Mouse (Mus musculus): ENCODE data around the gene Ablim2.

Ablim2 gene

DNA sequence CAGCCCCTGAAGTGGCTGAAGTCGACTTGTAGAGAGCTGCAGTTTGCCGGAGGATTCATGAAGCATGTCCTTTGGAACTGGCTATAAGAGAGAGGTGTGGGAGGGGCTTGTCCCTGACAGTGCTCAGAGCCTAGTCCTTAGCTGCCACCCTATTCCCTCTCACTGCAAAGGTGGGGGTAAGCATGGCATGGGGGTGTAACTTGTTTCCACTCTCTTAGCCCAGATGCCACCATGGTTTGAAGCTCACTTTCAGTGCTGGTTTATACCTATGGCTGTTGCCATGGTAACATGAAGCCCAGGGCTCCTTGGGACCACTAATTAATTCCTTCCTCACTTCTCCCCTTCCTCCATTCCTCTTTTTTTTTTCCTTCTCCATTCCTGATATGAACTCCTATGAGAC is 57.4 kb downstream of the Ablim2 start:
- DNase-seq (ENCODE audit: low spot score), result no peak

DNA sequence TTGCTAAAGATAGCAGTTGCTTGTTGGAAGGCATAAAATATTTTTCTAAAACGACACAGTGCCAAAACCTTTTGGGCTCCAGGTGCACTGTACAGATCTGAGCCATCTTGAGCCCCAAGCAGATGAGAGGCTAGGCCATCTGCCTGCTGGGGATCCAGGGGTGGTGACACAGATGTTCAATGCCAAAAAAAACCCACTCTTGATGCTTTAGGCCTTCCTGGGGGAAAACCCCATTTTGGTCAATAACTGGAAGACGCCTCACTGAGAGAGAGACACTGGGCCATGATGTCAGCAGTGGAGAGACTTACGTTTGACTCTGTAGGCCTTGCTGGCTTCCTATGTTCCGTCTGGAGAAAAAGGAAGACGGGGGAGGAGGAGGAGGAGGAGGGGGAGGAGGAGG is 59.6 kb downstream of the Ablim2 start:
- no peak for DNase-seq (ENCODE audit: low spot score)

DNA sequence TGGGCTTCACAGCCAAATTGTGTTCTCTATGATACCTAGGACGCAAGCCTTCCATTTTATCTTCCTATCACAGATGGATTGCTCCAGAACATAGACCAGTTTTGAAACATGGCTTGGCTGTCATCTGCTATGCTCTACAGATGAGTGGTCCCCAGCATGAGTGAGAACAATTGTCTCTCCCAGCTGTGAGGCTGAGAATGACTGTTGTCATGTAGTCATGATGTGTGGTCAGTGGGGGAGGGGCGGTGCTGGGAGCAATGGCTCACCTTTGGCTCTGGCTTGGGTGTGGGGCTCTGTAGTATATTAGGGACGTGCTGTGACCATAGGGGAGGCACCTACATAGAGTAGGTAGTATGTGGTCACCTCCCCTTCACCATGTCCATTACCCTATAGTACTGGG is 60.2 kb downstream of the Ablim2 start:
- DNase-seq (ENCODE audit: low spot score), result no peak

DNA sequence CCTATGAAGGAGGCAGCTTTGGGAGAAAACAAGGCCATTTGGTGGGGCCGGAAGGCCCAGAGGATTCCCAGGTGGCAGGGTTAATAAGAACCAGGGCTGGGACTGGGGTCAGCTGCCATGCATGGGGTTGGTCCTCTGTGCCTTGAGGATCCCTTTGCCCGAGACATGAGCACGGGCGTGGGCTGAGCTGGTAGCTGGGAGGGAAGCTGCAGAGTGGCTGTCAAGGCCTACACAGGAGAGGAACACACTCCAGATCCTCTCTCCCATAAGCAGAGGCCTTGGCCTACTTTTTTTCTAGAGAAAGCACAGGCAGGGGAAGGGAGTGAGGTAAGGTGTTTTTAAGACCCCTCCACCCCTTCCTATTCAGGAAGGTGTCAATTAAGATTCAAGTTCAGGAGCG is 65.0 kb downstream of the Ablim2 start:
- DNase-seq (ENCODE audit: low spot score), result no peak

DNA sequence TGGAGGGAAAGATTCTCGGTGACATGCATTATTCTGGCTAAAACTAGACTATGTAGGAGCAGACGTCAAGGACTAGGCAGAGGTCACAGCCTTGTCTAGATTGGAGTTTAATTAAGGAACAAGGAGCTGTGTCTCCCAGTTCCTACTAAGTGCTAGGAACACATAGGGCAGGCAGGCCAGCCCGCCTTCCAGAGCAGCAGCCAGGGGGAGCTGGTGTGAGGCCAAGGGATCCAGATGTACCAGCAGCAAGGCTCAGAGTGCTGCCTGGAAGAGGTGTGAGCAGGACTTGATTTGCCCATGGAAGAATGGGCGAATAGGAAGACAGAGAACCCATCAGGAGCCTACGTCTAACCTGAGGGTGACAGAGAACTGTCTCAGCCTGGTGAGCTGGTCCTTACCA is 68.8 kb downstream of the Ablim2 start:
- no peak for DNase-seq (ENCODE audit: low spot score)

DNA sequence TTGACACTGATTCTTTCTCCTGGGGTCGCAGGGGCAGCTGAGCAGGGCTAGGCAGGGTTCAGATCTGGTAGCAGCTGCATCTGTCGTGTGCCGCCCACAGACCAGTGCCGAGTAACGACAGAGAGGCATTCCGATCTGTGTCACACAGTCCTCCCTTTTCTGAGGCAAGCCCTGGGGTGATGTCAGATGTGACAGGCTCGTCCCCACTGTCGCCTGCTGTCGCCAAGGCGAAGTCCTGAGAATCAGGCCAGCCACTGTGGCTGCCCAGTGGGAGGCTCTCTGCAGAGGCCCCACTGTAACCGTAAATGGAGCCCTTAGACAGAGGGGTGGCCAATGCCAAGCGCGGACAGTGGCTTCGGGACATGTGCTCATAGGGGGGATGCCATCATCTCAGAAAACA is 69.4 kb downstream of the Ablim2 start:
- DNase-seq (ENCODE audit: low spot score), result no peak

DNA sequence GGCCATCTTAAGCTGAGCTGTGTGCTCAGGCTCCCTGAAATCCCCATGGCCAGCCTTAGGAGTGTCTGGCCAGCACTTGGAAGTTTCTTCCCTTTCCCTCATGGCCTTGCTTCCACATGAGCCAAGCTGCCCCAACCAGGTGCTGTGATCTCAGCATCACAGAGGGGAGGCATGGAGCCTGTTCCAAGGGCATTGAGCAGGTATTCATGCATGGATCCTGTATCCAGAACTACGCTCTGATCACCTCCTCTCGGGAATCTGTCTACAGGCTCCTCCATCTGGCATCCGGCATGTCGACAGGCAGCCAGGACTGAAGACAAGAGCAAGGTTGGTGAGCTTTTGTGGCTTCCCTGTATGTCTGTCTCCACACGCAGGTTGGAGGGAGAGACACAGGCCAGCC is 70.2 kb downstream of the Ablim2 start:
- DNase-seq (ENCODE audit: low spot score), result no peak

DNA sequence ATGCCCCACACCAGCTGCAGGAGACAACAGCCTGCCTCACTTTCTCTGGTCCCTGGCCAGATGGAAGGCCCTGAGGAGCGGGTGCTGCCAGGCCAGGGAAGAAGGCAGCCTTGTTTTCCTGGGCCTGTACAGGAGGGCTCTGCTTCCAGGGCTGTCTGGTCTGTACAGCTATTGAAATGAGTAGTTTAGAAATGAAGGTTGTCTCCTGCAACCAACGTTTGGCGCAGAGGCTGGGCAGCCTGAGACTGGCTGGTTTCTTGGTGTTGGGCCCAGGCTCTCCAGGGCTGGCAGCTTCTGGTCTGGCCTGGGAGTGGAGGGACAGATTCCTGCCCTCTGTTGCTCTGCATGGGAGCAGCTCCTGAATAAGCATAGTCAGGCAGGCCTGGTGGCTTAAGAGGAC is 72.4 kb downstream of the Ablim2 start:
- DNase-seq (ENCODE audit: low spot score), result no peak

DNA sequence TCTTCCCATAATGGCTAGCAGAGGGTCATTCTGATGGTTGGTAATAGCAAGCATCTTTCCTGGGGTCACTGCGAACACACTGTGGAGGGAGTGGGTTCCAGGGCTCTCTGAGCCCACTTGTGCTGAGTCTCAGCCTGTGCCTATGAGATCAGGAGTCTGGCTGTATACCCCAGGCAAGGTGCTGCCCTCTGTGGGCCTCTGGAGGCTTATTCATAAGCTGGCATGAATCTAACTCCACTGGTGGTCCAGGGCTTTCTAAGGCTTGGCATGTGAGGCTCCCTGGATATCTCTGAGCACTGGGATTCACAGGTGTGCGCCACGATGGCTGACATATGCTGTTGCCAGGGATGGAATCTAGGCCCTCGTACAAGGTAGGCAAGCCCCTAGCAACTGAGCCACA is 76.2 kb downstream of the Ablim2 start:
- no peak for DNase-seq (ENCODE audit: low spot score)

DNA sequence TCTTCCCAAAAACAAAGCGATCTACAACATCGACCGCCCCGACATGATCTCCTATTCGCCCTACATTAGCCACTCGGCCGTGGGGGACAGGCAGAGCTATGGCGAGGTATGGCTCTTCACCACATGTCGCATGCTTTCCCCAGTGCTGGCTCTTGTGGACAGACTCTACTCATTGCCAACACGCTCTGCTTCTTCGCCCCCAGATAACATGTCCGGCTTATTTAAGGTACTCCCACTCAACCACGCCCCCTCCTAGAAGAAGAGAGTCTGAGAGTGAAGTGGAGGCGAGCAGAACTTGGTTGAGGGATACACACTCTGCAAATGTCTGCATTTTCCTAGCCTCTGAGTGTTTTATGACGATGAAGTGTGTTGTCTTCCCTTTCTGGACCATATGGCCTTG is 79.3 kb downstream of the Ablim2 start:
- DNase-seq (ENCODE audit: low spot score), result no peak

DNA sequence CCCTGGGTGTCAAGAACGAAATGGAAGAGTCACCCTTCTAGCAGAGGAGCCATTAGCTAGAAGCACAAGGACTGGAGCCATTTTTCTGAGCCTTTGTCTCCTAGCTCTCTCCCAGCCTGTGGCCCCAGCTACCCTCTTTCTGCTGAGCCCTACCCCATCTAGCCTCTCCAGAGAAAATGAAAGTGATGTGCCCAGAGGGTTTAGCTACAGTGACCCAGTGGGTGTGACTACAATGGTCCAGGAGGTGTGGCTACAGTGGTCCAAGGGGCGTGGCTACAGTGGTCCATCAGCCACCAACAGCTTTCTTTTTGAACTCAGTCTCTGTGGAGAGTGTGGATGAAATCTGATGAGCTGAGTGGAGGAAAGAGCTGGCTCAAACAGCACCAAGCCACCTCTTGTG is 81.6 kb downstream of the Ablim2 start:
- DNase-seq (ENCODE audit: low spot score), result no peak

DNA sequence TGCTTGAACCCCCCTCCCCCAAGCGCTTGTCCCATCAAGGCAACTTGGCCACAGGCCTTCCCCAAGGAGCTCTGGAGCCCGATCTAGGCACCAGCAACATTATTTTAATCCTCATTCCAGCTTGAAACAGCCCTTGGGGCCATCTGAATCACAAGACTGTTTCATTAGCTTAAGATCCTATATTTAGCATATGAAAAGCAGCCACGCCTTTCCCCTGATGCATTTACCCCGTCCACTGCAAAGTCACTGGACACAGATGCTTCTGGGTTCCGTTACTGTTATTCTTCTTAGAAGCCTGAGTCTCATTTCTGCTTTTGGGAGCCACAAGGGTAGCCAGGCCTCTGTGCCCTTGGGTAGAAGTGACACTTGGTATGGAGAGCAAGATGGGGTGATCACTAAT is 93.8 kb downstream of the Ablim2 start:
- DNase-seq (ENCODE audit: low spot score), result no peak

DNA sequence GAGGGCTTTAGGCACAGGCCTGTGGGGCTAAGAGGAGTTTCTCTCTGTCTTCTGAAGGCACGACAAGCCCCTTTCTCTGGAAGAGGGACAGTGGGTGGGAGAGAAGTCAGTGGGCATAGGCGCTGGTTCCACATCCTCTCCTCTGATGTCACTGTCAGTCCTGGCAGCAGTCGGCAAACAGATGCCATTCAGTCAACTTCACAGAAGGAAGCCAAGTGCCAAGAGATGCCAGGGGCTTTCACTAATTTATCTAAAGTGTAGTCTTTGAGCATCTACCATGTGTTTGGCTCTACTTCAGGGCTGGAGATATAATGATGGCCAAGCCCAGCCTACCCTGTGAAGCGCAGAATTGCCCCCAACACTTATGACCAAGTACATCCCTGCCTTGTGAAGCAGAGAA is 95.8 kb downstream of the Ablim2 start:
- DNase-seq (ENCODE audit: low spot score), result no peak

DNA sequence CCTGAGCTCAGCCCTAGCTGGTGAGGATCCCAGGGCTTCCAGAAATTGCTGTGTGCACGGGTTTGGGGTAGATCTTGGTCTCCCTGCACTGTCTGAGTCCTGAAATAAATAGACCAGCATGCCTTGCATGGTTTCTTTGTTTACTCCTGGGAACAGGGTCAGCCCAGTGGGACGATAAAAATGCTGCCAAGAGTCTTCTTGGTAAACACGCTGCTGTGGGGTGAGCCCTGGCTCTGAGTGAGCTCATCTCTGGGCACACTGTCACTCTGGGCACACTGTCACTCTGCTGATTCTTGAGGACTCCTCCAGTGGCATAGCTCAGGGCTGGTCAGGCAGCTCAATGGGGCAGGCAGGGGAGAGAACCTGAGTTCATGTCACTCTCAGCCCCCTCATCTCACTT is 98.6 kb downstream of the Ablim2 start:
- no peak for DNase-seq (ENCODE audit: low spot score)

DNA sequence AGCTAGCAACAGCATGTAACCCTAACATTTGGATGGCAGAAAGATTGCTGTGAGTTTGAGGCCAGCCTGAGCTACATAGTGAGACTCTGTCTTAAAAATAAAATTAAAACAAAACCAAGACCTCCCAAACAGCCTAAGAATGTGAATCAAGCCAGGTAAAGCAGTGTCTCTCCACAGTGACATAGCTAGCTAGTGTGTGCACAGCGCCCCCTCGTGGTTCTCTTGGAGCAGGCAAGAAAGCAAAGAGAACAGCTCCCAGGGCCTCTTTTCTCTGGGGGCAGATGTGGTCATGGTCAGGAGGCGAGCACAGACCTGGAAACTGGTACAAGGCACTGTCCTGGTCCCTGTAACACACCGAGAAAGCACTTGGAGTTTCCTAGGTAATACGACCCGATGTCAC is 100.4 kb downstream of the Ablim2 start:
- peak; percentile 68 for DNase-seq (ENCODE audit: low spot score)

DNA sequence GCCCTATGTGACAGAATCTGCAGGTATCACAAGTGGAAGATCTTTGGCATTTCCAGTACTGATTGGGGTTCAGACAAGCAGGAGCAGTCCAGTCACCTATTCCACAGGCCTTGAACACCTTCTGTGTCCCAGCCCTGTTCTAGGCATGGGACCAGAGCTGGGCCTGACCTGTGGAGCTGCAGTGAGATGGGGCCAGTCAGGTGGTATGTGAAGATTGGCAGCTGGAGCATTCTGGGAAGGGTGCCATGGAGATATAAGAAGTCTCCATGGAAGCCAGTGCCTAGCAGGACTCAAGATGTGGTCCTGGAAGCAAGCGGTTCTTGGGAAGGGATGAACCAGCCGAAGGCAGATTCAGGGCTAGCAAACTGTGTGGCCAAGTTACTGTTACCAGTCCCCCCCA is 103.8 kb downstream of the Ablim2 start:
- no peak for DNase-seq (ENCODE audit: low spot score)

DNA sequence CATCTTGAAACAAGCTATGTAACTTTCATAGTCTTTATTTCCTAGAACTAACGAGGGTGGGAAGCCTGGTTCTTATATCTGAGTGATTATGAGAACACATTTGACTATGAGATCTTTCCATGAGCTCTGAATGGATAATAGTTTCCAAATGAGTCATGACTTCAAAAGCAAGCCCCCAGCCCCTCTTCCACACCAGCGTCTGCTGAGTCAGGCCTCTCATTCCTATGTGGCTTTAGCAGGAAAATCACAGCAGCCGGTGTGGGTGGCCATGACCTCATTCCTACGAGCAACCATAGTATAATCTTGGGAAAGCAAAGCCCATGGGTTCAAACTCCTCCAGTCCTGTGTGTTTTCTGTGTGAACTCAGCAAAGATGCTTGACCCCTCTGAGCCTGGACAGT is 112.3 kb downstream of the Ablim2 start:
- DNase-seq (ENCODE audit: low spot score), result no peak

DNA sequence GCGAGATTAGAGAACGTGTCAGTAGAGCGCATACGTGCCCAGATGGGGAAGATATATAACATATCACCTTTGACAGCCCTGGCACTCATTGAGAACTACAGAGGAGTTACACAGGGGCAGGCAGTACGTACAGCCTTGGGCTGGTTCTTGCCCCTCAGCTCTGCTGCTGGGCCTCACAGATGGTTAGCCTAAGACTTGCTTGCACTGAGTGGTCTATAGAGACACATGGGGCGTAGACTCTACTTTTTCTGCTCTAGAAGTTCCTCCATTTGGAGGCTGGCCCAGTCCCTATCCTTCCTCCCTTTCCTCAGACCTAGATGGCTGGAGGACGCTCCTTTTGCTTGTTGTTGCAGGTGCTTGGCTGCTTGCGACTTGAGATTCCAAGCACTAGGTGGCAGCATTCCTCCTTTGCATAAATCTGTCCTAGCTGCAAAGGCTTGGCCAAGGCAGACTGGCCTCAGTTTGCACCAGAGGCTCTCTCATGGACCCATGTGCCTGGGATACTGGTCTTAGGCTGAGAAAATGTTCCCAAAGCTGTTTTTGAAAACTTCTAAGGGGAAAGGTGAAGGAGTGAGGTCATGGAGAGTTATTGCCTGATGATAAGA is 112.8 kb downstream of the Ablim2 start:
- DNase-seq (ENCODE audit: low spot score), result peak; percentile 64

DNA sequence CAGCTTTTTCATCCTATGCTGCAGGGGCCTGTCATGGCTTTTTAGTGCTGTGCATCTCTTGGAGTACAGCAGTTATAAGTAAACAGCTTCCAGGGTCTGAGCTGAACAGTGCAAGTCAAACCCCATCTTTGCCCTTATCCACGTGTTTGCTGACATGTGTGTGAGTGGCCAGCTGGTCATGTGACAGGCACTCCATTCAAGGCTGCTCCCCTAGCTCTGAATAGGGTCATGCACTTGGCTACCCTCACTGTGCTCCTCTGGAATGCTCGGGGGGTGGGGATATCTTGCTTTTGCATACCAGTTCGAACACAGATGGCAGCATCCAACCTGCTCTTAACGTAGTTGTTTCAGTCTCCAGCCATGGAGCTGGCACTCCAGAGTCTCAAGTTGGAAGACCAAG is 115.7 kb downstream of the Ablim2 start:
- no peak for DNase-seq (ENCODE audit: low spot score)

DNA sequence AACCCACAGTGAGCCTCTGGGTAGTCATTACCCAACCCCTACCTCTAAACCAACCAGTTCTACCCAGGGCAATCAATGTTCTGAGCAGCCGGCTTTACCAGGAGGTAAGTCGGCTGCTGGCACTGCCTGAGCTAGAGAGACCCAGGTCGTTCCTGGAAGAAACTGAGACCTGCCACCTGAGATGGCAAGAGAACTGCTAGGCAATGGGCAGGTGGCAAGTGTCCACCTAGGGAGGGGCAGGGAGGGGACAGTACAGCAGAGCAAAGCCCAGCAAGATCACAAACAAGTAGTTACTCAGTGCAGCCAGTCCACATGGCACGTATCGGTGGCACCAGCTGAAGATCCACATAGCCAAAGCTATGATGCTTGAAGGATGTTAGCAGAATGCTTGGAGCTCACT is 118.6 kb downstream of the Ablim2 start:
- no peak for DNase-seq (ENCODE audit: low spot score)

DNA sequence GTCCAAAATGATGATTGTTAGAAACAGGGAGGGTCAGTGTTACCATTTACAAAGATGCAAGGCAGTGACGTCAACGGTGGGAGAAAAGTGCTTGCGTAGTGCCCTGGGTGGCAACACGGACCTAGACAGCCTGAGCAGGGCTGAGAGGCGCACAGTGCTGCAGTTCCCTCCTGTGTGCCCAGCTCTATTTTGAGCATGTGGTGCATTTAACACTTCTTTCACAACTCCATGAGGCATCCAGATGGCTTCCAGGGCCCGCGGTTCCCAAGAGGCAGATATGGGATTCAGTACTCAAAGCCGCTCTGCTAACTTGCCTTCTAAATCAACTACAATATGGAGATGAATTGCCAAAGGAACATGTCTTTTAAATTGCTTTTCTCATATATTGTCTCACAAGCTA is 121.5 kb downstream of the Ablim2 start:
- DNase-seq (ENCODE audit: low spot score), result no peak

DNA sequence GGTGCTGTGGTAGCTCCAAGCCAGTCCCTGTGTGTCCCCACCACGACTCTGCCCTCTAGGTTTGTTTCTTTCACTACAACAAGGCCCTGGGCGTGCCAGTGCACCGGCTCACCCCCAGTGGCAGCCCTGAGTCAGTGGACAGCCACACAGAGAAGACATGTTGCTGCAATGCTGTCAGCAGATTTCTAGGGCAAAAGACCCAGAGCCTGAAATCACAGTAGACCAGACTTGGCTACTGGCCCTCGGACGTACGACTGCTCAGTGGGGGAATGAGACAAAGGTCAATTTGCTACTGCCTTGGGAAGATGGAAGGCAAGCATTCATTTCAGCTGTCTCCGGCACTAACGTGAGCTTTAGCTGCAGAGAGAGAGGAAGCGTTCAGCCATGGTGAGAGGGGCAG is 124.7 kb downstream of the Ablim2 start:
- no peak for DNase-seq (ENCODE audit: low spot score)

DNA sequence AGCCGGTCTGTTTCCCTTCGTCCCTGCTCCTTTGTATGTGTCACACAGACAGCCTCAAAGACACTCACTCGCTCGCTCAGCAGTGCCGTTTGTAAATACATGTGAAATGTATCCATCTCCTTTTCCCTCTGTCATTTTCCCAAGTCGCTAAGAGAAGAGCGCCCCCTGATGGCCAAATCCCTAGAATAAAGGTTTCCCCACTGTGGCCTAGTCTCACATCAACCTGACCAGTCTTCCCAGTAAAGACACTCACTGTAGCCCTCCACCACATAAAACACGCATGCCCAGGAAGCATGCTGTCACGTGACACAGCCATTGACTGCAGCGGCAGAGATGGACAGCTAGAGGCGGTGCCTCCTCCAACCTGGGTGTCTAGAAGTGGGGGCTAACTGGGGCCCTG is 126.6 kb downstream of the Ablim2 start:
- no peak for DNase-seq (ENCODE audit: low spot score)

DNA sequence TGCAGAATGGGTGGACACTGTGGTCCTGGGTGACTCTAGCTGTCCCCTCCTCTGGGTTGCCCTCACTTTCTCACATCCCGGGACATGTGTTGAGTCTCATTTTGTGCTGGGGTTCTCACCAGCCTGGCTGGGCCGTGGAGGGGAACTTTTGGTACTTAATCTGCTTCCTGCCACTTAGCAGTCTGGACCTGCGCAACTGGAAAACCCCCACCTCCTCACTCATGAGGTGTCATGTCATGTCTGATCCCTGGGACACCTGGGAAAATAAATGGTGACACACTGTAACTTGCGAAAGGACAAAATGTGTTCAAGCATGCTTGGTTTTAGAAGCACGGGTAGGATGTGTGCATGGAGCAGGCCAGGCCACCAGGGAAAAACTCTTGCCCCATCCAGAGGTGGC is 127.0 kb downstream of the Ablim2 start:
- DNase-seq (ENCODE audit: low spot score), result no peak

DNA sequence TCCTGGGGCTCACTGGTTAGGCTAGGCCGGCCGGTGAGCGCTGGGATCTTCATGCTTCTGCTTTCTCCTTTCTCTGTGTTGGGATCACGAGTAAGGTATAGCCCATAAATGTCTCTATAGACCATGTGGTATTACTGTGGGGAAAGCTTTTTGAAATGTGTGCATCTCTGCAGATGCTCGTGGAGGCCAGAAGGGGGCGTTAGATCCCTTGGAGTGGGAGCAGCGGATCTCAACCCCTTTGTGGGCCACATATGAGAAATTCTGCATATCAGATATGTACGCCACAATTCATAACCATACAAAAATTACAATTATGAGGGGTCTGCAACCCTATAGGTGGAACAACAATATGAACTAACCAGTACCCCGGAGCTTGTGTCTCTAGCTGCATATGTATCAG is 131.3 kb downstream of the Ablim2 start:
- DNase-seq (ENCODE audit: low spot score), result no peak
